Mouse (Mus musculus): ENCODE measurements around the gene B230307C23Rik. TPM values are rescaled to one million over a fixed set of nuclear protein-coding genes. Genes with fewer than 3 reads are reported as not detected.

B230307C23Rik gene
- polyA plus RNA-seq (2016; fragmentation: Nextera tagmentation; extraction: Ambion mirVana): 16.4 and 17.9 TPM in 2 replicates

- peaks cover 14% of the 10 kb centered on the region for H3K4me1 ChIP-seq
- peak within 1 kb of the TSS; percentile 57 for H3K9ac ChIP-seq (replicated peaks)
- WGBS: 2% methylated on average over 22 of the region's 22 CpGs
- no peaks in the 10 kb centered on the region for H3K27me3 ChIP-seq
- H3K36me3 ChIP-seq: peaks cover 5% of the 10 kb centered on the region
- peak within 1 kb of the TSS; percentile 64 for H3K4me3 ChIP-seq
- H3K9me3 ChIP-seq: peaks cover 7% of the 10 kb centered on the region
- peak within 1 kb of the TSS; percentile 39; the same call in 1 of the 2 replicates for H3K27ac ChIP-seq (replicated peaks)
- peak; percentile 98 for ATAC-seq (ENCODE audit: low FRiP score, low read depth)
- H3K4me2 ChIP-seq (replicated peaks): peak within 1 kb of the TSS; percentile 72
Observed at GRCm38 (mm10) chr16:97996616-97997382, at the start of gene B230307C23Rik. Gene B230307C23Rik (plus strand): TSS chr16:97997315.

GRCm38 (mm10) chr16:97948836-97949235 is 48.3 kb upstream of the B230307C23Rik start:
- 88% methylated on average over 4 of the region's 4 CpGs for WGBS
- H3K27me3 ChIP-seq: no peaks in the 10 kb centered on the region
- no peak overlapping the region for H3K27ac ChIP-seq (replicated peaks)
- no peak for ATAC-seq (ENCODE audit: low FRiP score, low read depth)
- H3K4me2 ChIP-seq (replicated peaks): no peak overlapping the region
- no peaks in the 10 kb centered on the region for H3K9me3 ChIP-seq
- no peak overlapping the region for H3K4me3 ChIP-seq
- no peak overlapping the region for H3K9ac ChIP-seq (replicated peaks)
- H3K4me1 ChIP-seq: no peaks in the 10 kb centered on the region
- H3K36me3 ChIP-seq: peaks cover 53% of the 10 kb centered on the region

GRCm38 (mm10) chr16:97950061-97950460 is 47.1 kb upstream of the B230307C23Rik start:
- no peak for ATAC-seq (ENCODE audit: low FRiP score, low read depth)
- no peak overlapping the region for H3K4me2 ChIP-seq (replicated peaks)
- no peak overlapping the region for H3K4me3 ChIP-seq
- 97% methylated on average over 8 of the region's 8 CpGs for WGBS
- no peak overlapping the region for H3K9ac ChIP-seq (replicated peaks)
- no peaks in the 10 kb centered on the region for H3K27me3 ChIP-seq
- H3K9me3 ChIP-seq: no peaks in the 10 kb centered on the region
- no peak overlapping the region for H3K27ac ChIP-seq (replicated peaks)
- H3K36me3 ChIP-seq: peaks cover 64% of the 10 kb centered on the region
- H3K4me1 ChIP-seq: no peaks in the 10 kb centered on the region

- Histone ChIP-seq H3K4me1 (no peaks in the 10 kb centered on the region), H3K4me3 (no peak overlapping the region), H3K4me2 (replicated peaks) (no peak overlapping the region), H3K27me3 (no peaks in the 10 kb centered on the region), H3K9ac (replicated peaks) (no peak overlapping the region), H3K36me3 (peaks cover 77% of the 10 kb centered on the region), H3K27ac (replicated peaks) (no peak overlapping the region), H3K9me3 (no peaks in the 10 kb centered on the region)
- WGBS: 93% methylated on average over 4 of the region's 4 CpGs
- ATAC-seq (ENCODE audit: low FRiP score, low read depth): no peak
Observed at GRCm38 (mm10) chr16:97952371-97952770, 44.7 kb upstream of the B230307C23Rik start.

GRCm38 (mm10) chr16:97952801-97953200 is 44.3 kb upstream of the B230307C23Rik start:
- 88% methylated on average over 9 of the region's 9 CpGs for WGBS
- no peak for ATAC-seq (ENCODE audit: low FRiP score, low read depth)

GRCm38 (mm10) chr16:97953300-97953699 is 43.8 kb upstream of the B230307C23Rik start:
- 95% methylated on average over 2 of the region's 2 CpGs for WGBS
- no peak overlapping the region for H3K4me3 ChIP-seq
- no peak overlapping the region for H3K4me2 ChIP-seq (replicated peaks)
- no peak for ATAC-seq (ENCODE audit: low FRiP score, low read depth)
- H3K36me3 ChIP-seq: peaks cover 74% of the 10 kb centered on the region
- no peaks in the 10 kb centered on the region for H3K27me3 ChIP-seq
- no peak overlapping the region for H3K9ac ChIP-seq (replicated peaks)
- H3K27ac ChIP-seq (replicated peaks): no peak overlapping the region
- no peaks in the 10 kb centered on the region for H3K9me3 ChIP-seq
- no peaks in the 10 kb centered on the region for H3K4me1 ChIP-seq

More at GRCm38 (mm10) chr16:97952801-97953200, 44.3 kb upstream of the B230307C23Rik start:
- Histone ChIP-seq H3K4me3 (no peak overlapping the region), H3K4me1 (no peaks in the 10 kb centered on the region), H3K9me3 (no peaks in the 10 kb centered on the region), H3K9ac (replicated peaks) (no peak overlapping the region), H3K36me3 (peaks cover 77% of the 10 kb centered on the region), H3K27me3 (no peaks in the 10 kb centered on the region), H3K4me2 (replicated peaks) (no peak overlapping the region), H3K27ac (replicated peaks) (no peak overlapping the region)

- peaks cover 2% of the 10 kb centered on the region; the same call in 1 of the 2 replicates for H3K4me1 ChIP-seq
- H3K4me2 ChIP-seq (replicated peaks): no peak overlapping the region
- no peak overlapping the region for H3K9ac ChIP-seq (replicated peaks)
- H3K9me3 ChIP-seq: no peaks in the 10 kb centered on the region
- peaks cover 51% of the 10 kb centered on the region for H3K36me3 ChIP-seq
- no peak overlapping the region for H3K27ac ChIP-seq (replicated peaks)
- ATAC-seq (ENCODE audit: low FRiP score, low read depth): no peak
- no peak overlapping the region for H3K4me3 ChIP-seq
- H3K27me3 ChIP-seq: no peaks in the 10 kb centered on the region
- WGBS: 96% methylated on average over 2 of the region's 2 CpGs
Observed at GRCm38 (mm10) chr16:97956011-97956410, 41.1 kb upstream of the B230307C23Rik start.

- H3K36me3 ChIP-seq: peaks cover 35% of the 10 kb centered on the region
- no peaks in the 10 kb centered on the region for H3K9me3 ChIP-seq
- no peak overlapping the region for H3K4me3 ChIP-seq
- H3K27me3 ChIP-seq: no peaks in the 10 kb centered on the region
- H3K4me1 ChIP-seq: peaks cover 7% of the 10 kb centered on the region; the same call in 1 of the 2 replicates
- no peak overlapping the region for H3K4me2 ChIP-seq (replicated peaks)
- H3K9ac ChIP-seq (replicated peaks): no peak overlapping the region
- no peak overlapping the region for H3K27ac ChIP-seq (replicated peaks)
- no peak for ATAC-seq (ENCODE audit: low FRiP score, low read depth)
Observed at GRCm38 (mm10) chr16:97957626-97958025, 39.5 kb upstream of the B230307C23Rik start.

- ATAC-seq (ENCODE audit: low FRiP score, low read depth): no peak
- Histone ChIP-seq H3K4me3 (no peak overlapping the region), H3K9me3 (no peaks in the 10 kb centered on the region), H3K9ac (replicated peaks) (no peak overlapping the region), H3K27ac (replicated peaks) (no peak overlapping the region), H3K36me3 (peaks cover 29% of the 10 kb centered on the region), H3K4me2 (replicated peaks) (no peak overlapping the region), H3K4me1 (peaks cover 7% of the 10 kb centered on the region; the same call in 1 of the 2 replicates), H3K27me3 (no peaks in the 10 kb centered on the region)
Observed at GRCm38 (mm10) chr16:97958401-97958973, 38.6 kb upstream of the B230307C23Rik start.

GRCm38 (mm10) chr16:97960348-97960747 is 36.8 kb upstream of the B230307C23Rik start:
- Histone ChIP-seq H3K27me3 (no peaks in the 10 kb centered on the region), H3K36me3 (peaks cover 15% of the 10 kb centered on the region), H3K9me3 (no peaks in the 10 kb centered on the region), H3K4me2 (replicated peaks) (no peak overlapping the region), H3K4me3 (no peak overlapping the region), H3K4me1 (peaks cover 7% of the 10 kb centered on the region; the same call in 1 of the 2 replicates), H3K27ac (replicated peaks) (no peak overlapping the region), H3K9ac (replicated peaks) (no peak overlapping the region)
- ATAC-seq (ENCODE audit: low FRiP score, low read depth): no peak
- 94% methylated on average over 3 of the region's 3 CpGs for WGBS

- WGBS: 8% methylated on average over 35 of the region's 36 CpGs
- H3K27me3 ChIP-seq: no peaks in the 10 kb centered on the region
- peak overlapping the region; percentile 95 for H3K27ac ChIP-seq (replicated peaks)
- peak overlapping the region; percentile 96 for H3K9ac ChIP-seq (replicated peaks)
- ATAC-seq (ENCODE audit: low FRiP score, low read depth): no peak
- peaks cover 7% of the 10 kb centered on the region; the same call in 1 of the 2 replicates for H3K4me1 ChIP-seq
- H3K9me3 ChIP-seq: no peaks in the 10 kb centered on the region
- peak overlapping the region; percentile 91 for H3K4me2 ChIP-seq (replicated peaks)
- peak overlapping the region; percentile 92 for H3K4me3 ChIP-seq
- peaks cover 3% of the 10 kb centered on the region for H3K36me3 ChIP-seq
Observed at GRCm38 (mm10) chr16:97961381-97962150, 35.5 kb upstream of the B230307C23Rik start.
